Mouse (Mus musculus) embryo, embryonic 10.5 days (tissue): ENCODE data around the gene Amy2a4.
"Not testable (repeated sequence)": the region's sequence is repeated elsewhere in the genome, so short reads cannot be mapped to it uniquely, and the experiment has no call there.

Experiments
- DNase-seq: peaks from one replicate; pipeline ENCODE4 v3.0.0-alpha.2; 2015; ENCODE audit warnings: low spot score

Gene Amy2a4

GRCm38 (mm10) chr3:113291349-113291748 lies at the start of gene Amy2a4:
TSS of gene Amy2a4 (minus strand) at chr3:113291449.
- DNase-seq = not testable (repeated sequence)

GRCm38 (mm10) chr3:113323952-113324351 lies 32.7 kb upstream of the Amy2a4 start, which contains the start of gene Amy2a3:
TSS of gene Amy2a3 (minus strand) at chr3:113324052.
- not testable (repeated sequence) for DNase-seq

- DNase-seq = not testable (repeated sequence)
Measured at GRCm38 (mm10) chr3:113312937-113313336, 21.7 kb upstream of the Amy2a4 start.

- DNase-seq = not testable (repeated sequence)
Measured at GRCm38 (mm10) chr3:113280285-113280684, 11.0 kb downstream of the Amy2a4 start.

- not testable (repeated sequence) for DNase-seq
Measured at GRCm38 (mm10) chr3:113279586-113279985, 11.7 kb downstream of the Amy2a4 start.

GRCm38 (mm10) chr3:113258737-113259136 lies 32.5 kb downstream of the Amy2a4 start, which contains the start of gene Amy2a5:
TSS of gene Amy2a5 (minus strand) at chr3:113258837.
- not testable (repeated sequence) for DNase-seq
